Mouse (Mus musculus) testis, adult 2 months (tissue): Measurements from ENCODE around the gene Srebf2.

Source experiments
- CTCF ChIP-seq: fragments of 200-500 bp; IDR thresholded peaks from 2 replicates; pipeline ENCODE4 v1.5.1; 2012; ENCODE audit warnings: low read depth, mild to moderate bottlenecking, inconsistent platforms, low read length, moderate library complexity; ENCODE audit not compliant: control insufficient read depth, insufficient read depth, insufficient replicate concordance
- POLR2A ChIP-seq: fragments of 200-500 bp; IDR thresholded peaks from 2 replicates; pipeline ENCODE4 v1.6.1; 2012; ENCODE audit warnings: low read depth, mild to moderate bottlenecking, inconsistent platforms, low read length, moderate library complexity; ENCODE audit not compliant: control insufficient read depth

- TF ChIP-seq CTCF = no peak
- TF ChIP-seq POLR2A = no peak
These were observed 9.9 kb downstream of the Srebf2 start for GRCm38 (mm10) chr15:82156902-82157301.
